Mouse (Mus musculus) midbrain, embryonic 10.5 days (tissue): ENCODE results near the gene Ppp1r27. TPM values are rescaled to one million over a fixed set of nuclear protein-coding genes. Genes with fewer than 3 reads are reported as not detected.
"Not testable (repeated sequence)": the region's sequence is repeated elsewhere in the genome, so short reads cannot be mapped to it uniquely, and the experiment has no call there.

ENCODE experiments used
- DNase-seq: peaks from one replicate; pipeline ENCODE4 v3.0.0-alpha.2; 2017; ENCODE audit warnings: low spot score
- H3K27ac ChIP-seq: fragments of 300-500 bp; sonication (generic); replicated peaks from 2 replicates; pipeline ENCODE4 v1.5.1; 2016; ENCODE audit warnings: mild to moderate bottlenecking
- H3K27me3 ChIP-seq: fragments of 300-500 bp; sonication (generic); 2 replicates; pipeline ENCODE4 v1.6.1; 2016; ENCODE audit warnings: low read depth, mild to moderate bottlenecking; ENCODE audit not compliant: poor library complexity, severe bottlenecking
- H3K36me3 ChIP-seq: fragments of 300-500 bp; sonication (generic); 2 replicates; pipeline ENCODE4 v1.6.1; 2016; ENCODE audit warnings: mild to moderate bottlenecking, moderate library complexity
- H3K4me1 ChIP-seq: fragments of 300-500 bp; sonication (generic); 2 replicates; pipeline ENCODE4 v1.6.1; 2016
- H3K4me3 ChIP-seq: fragments of 300-500 bp; sonication (generic); 2 replicates; pipeline ENCODE4 v1.5.1; 2016; ENCODE audit warnings: mild to moderate bottlenecking, moderate library complexity
- H3K9me3 ChIP-seq: fragments of 300-500 bp; sonication (generic); replicated peaks from 2 replicates; pipeline ENCODE4 v1.6.1; 2016; ENCODE audit warnings: mild to moderate bottlenecking
- WGBS: fragments of 180-500 bp; shearing (Covaris S2); methylation state at CpG from one replicate; pipeline ENCODE4 v1.1.7; 2016; 5-methylcytosine and 5-hydroxymethylcytosine counted together
- polyA plus RNA-seq: library from polyadenylated mRNA; unstranded; fragments of >200 nt; fragmentation: Nextera tagmentation; extraction: Ambion mirVana; gene quantifications from 2 replicates; pipeline ENCODE4 v1.2.1, GENCODE M21; 2016

Ppp1r27 gene
- polyA plus RNA-seq, 1 experiment from 2014 or later, result not detected

GRCm38 (mm10) chr11:120572417-120572751 lies 21.5 kb upstream of the Ppp1r27 start:
- DNase-seq, result no peak
- Histone ChIP-seq H3K4me1 (peaks cover 26% of the 10 kb centered on the region), H3K27ac (peak overlapping the region; percentile 97), H3K27me3 (no peaks in the 10 kb centered on the region), H3K9me3 (no peaks in the 10 kb centered on the region), H3K36me3 (peaks cover 54% of the 10 kb centered on the region), H3K4me3 (peak overlapping the region; percentile 87)
- 0% methylated on average over 24 of the region's 24 CpGs for WGBS

GRCm38 (mm10) chr11:120571754-120572416 lies 21.0 kb upstream of the Ppp1r27 start:
- H3K27me3 ChIP-seq, result no peaks in the 10 kb centered on the region
- no peak for DNase-seq
- 19% methylated on average over 11 of the region's 11 CpGs for WGBS
- H3K27ac ChIP-seq, result peak overlapping the region; percentile 97
- H3K4me1 ChIP-seq, result peaks cover 26% of the 10 kb centered on the region
- no peaks in the 10 kb centered on the region for H3K9me3 ChIP-seq
- H3K4me3 ChIP-seq, result peak overlapping the region; percentile 87
- H3K36me3 ChIP-seq, result peaks cover 54% of the 10 kb centered on the region

- peaks cover 56% of the 10 kb centered on the region for H3K36me3 ChIP-seq
- no peak overlapping the region for H3K27ac ChIP-seq
- H3K4me3 ChIP-seq, result peak overlapping the region; percentile 87
- no peaks in the 10 kb centered on the region for H3K27me3 ChIP-seq
- no peak for DNase-seq
- WGBS, result 90% methylated on average over 3 of the region's 3 CpGs
- H3K9me3 ChIP-seq, result no peaks in the 10 kb centered on the region
- peaks cover 26% of the 10 kb centered on the region for H3K4me1 ChIP-seq
Observed at GRCm38 (mm10) chr11:120571122-120571521, 20.2 kb upstream of the Ppp1r27 start.

- H3K4me3 ChIP-seq, result no peak overlapping the region
- WGBS, result 97% methylated on average over 6 of the region's 6 CpGs
- DNase-seq, result no peak
- H3K4me1 ChIP-seq, result peaks cover 14% of the 10 kb centered on the region
- no peaks in the 10 kb centered on the region for H3K9me3 ChIP-seq
- H3K27me3 ChIP-seq, result no peaks in the 10 kb centered on the region
- H3K27ac ChIP-seq, result no peak overlapping the region
- peaks cover 84% of the 10 kb centered on the region for H3K36me3 ChIP-seq
Observed at GRCm38 (mm10) chr11:120568324-120568723, 17.4 kb upstream of the Ppp1r27 start.

GRCm38 (mm10) chr11:120565114-120565513 lies 14.2 kb upstream of the Ppp1r27 start:
- no peak overlapping the region for H3K4me3 ChIP-seq
- DNase-seq, result no peak
- 93% methylated on average over 9 of the region's 9 CpGs for WGBS
- no peaks in the 10 kb centered on the region for H3K27me3 ChIP-seq
- H3K9me3 ChIP-seq, result no peaks in the 10 kb centered on the region; the same call in 1 of the 2 replicates
- peaks cover 99% of the 10 kb centered on the region for H3K36me3 ChIP-seq
- H3K4me1 ChIP-seq, result no peaks in the 10 kb centered on the region
- no peak overlapping the region for H3K27ac ChIP-seq

GRCm38 (mm10) chr11:120562949-120563348 lies 12.0 kb upstream of the Ppp1r27 start:
- H3K4me3 ChIP-seq, result no peak overlapping the region
- no peak overlapping the region for H3K27ac ChIP-seq
- H3K36me3 ChIP-seq, result peaks cover 95% of the 10 kb centered on the region
- H3K4me1 ChIP-seq, result no peaks in the 10 kb centered on the region
- no peak for DNase-seq
- H3K9me3 ChIP-seq, result no peaks in the 10 kb centered on the region; the same call in 1 of the 2 replicates
- no peaks in the 10 kb centered on the region for H3K27me3 ChIP-seq
- 95% methylated on average over 13 of the region's 13 CpGs for WGBS

- Histone ChIP-seq H3K27me3 (no peaks in the 10 kb centered on the region), H3K9me3 (peaks cover 13% of the 10 kb centered on the region; the same call in 1 of the 2 replicates), H3K4me3 (no peak overlapping the region), H3K4me1 (no peaks in the 10 kb centered on the region), H3K36me3 (peaks cover 81% of the 10 kb centered on the region), H3K27ac (no peak overlapping the region)
- no peak for DNase-seq
- 93% methylated on average over 13 of the region's 13 CpGs for WGBS
Observed at GRCm38 (mm10) chr11:120560952-120561728, 10.2 kb upstream of the Ppp1r27 start.

GRCm38 (mm10) chr11:120558843-120559242 lies 7.9 kb upstream of the Ppp1r27 start:
- H3K4me1 ChIP-seq, H3K4me3 ChIP-seq, H3K27me3 ChIP-seq, DNase-seq, H3K27ac ChIP-seq: not testable (repeated sequence)
- Histone ChIP-seq H3K36me3 (peaks cover 58% of the 10 kb centered on the region), H3K9me3 (peaks cover 13% of the 10 kb centered on the region; the same call in 1 of the 2 replicates)
- 88% methylated on average over 6 of the region's 6 CpGs for WGBS

GRCm38 (mm10) chr11:120555260-120555659 lies 4.3 kb upstream of the Ppp1r27 start:
- Histone ChIP-seq H3K4me3 (no peak overlapping the region), H3K27ac (no peak overlapping the region), H3K27me3 (no peaks in the 10 kb centered on the region), H3K9me3 (peaks cover 13% of the 10 kb centered on the region; the same call in 1 of the 2 replicates), H3K4me1 (peaks cover 7% of the 10 kb centered on the region), H3K36me3 (peaks cover 22% of the 10 kb centered on the region)
- 92% methylated on average over 2 of the region's 2 CpGs for WGBS
- no peak for DNase-seq

GRCm38 (mm10) chr11:120554834-120555233 lies 3.9 kb upstream of the Ppp1r27 start:
- no peak for DNase-seq
- H3K4me3 ChIP-seq, result no peak overlapping the region
- 82% methylated on average over 7 of the region's 7 CpGs for WGBS
- no peaks in the 10 kb centered on the region for H3K27me3 ChIP-seq
- H3K36me3 ChIP-seq, result peaks cover 18% of the 10 kb centered on the region
- 0 out of 2 replicates have a peak, but pooled peaks cover 13% of the 10 kb centered on the region for H3K9me3 ChIP-seq
- H3K27ac ChIP-seq, result no peak overlapping the region
- H3K4me1 ChIP-seq, result peaks cover 11% of the 10 kb centered on the region

GRCm38 (mm10) chr11:120552736-120553135 lies 1.8 kb upstream of the Ppp1r27 start:
- Histone ChIP-seq H3K4me3 (no peak overlapping the region), H3K27me3 (no peaks in the 10 kb centered on the region), H3K36me3 (0 out of 2 replicates have a peak, but pooled peaks cover 2% of the 10 kb centered on the region)

GRCm38 (mm10) chr11:120549986-120550809 lies 734 bp downstream of the Ppp1r27 start:
- Histone ChIP-seq H3K27me3 (no peaks in the 10 kb centered on the region), H3K36me3 (peaks cover 22% of the 10 kb centered on the region), H3K4me3 (peak overlapping the region; percentile 100), H3K4me1 (peaks cover 35% of the 10 kb centered on the region), H3K27ac (peak overlapping the region; percentile 96), H3K9me3 (no peaks in the 10 kb centered on the region)
- no peak for DNase-seq
- WGBS, result 81% methylated on average over 11 of the region's 11 CpGs

More at GRCm38 (mm10) chr11:120552736-120553135, 1.8 kb upstream of the Ppp1r27 start:
- H3K4me1 ChIP-seq, result peaks cover 31% of the 10 kb centered on the region
- no peak overlapping the region for H3K27ac ChIP-seq
- no peak for DNase-seq
- H3K9me3 ChIP-seq, result 0 out of 2 replicates have a peak, but pooled peaks cover 11% of the 10 kb centered on the region
- 81% methylated on average over 5 of the region's 5 CpGs for WGBS
